Mouse (Mus musculus) G1E (cell line): ENCODE measurements around the gene Hist1h2ac. TPM values are rescaled to one million over a fixed set of nuclear protein-coding genes. Genes with fewer than 3 reads are reported as not detected.

Experiments
- ATAC-seq: 2 replicates; pipeline ENCODE4 v1.8.0; 2016; ENCODE audit warnings: mild to moderate bottlenecking; ENCODE audit not compliant: insufficient number of reproducible peaks, poor library complexity, low FRiP score, severe bottlenecking; ENCODE audit errors: extremely low read depth
- DNase-seq: peaks from one replicate; pipeline ENCODE4 v3.0.0; 2012; ENCODE audit warnings: low spot score
- H3K27me3 ChIP-seq: 2 replicates; pipeline ENCODE4 v1.6.1; 2012; ENCODE audit warnings: mild to moderate bottlenecking, low read length, inconsistent platforms; ENCODE audit not compliant: insufficient read depth
- H3K36me3 ChIP-seq: replicated peaks from 2 replicates; pipeline ENCODE3; 2012; ENCODE audit warnings: mild to moderate bottlenecking, inconsistent platforms
- H3K4me1 ChIP-seq: 2 replicates; pipeline ENCODE4 v1.6.1; 2012; ENCODE audit warnings: low read depth, low read length, inconsistent platforms, mixed read lengths; ENCODE audit not compliant: insufficient read depth
- H3K4me3 ChIP-seq: 2 replicates; pipeline ENCODE4 v1.5.1; 2012; ENCODE audit warnings: low read depth, mild to moderate bottlenecking, inconsistent platforms, low read length, moderate library complexity, mixed read lengths
- H3K9me3 ChIP-seq: replicated peaks from 2 replicates; pipeline ENCODE4 v1.6.1; 2012; ENCODE audit warnings: inconsistent platforms
- CTCF ChIP-seq: IDR thresholded peaks from 2 replicates; pipeline ENCODE4 v1.5.1; 2012; ENCODE audit warnings: low read depth, low read length, inconsistent platforms, mixed read lengths
- GATA1 ChIP-seq: IDR thresholded peaks from 2 replicates; pipeline ENCODE4 v1.6.1; 2012; ENCODE audit warnings: borderline replicate concordance, low read length, inconsistent platforms, mixed read lengths
- GATA2 ChIP-seq: IDR thresholded peaks from 2 replicates; pipeline ENCODE4 v1.6.1; 2012; ENCODE audit warnings: low read depth, low read length, inconsistent platforms, borderline replicate concordance
- POLR2AphosphoS5 ChIP-seq: IDR thresholded peaks from 2 replicates; pipeline ENCODE4 v1.6.1; 2012; ENCODE audit warnings: low read depth, low read length, inconsistent platforms; ENCODE audit not compliant: insufficient replicate concordance
- TAL1 ChIP-seq: conservative IDR thresholded peaks from 2 replicates; pipeline ENCODE4 v1.6.1; 2012; ENCODE audit warnings: low read depth, low read length, inconsistent platforms, mixed read lengths
- polyA plus RNA-seq: library from polyadenylated mRNA; stranded (reverse); fragments of >175 nt; gene quantifications from 2 replicates; pipeline ENCODE4 v1.2.3, GENCODE M21; 2012
- total RNA-seq, 2 experiments: library from RNA; stranded (forward) in 1 of 2; stranded (reverse) in 1 of 2; fragments of 200-1000 nt in 1 of 2; fragments of >200 nt in 1 of 2; fragmentation: Nextera tagmentation in 1 of 2; gene quantifications; 2 replicates each; pipeline ENCODE4 v1.2.3; 2014 to 2017

Gene Hist1h2ac
- total and polyA plus RNA-seq, 3 experiments = 1.1 to 54.4 (median 6.4) TPM

- H3K4me3 ChIP-seq = no peak within 1 kb of the TSS; the same call in 1 of the 2 replicates
- H3K36me3 ChIP-seq = peaks cover 2% of the 10 kb centered on the region
- H3K27me3 ChIP-seq = no peaks in the 10 kb centered on the region
- TF ChIP-seq CTCF = no peak
- no peaks in the 10 kb centered on the region for H3K9me3 ChIP-seq
- peaks cover 24% of the 10 kb centered on the region for H3K4me1 ChIP-seq
- no peak for ATAC-seq
- DNase-seq = no peak
Measured at GRCm38 (mm10) chr13:23695514-23695913, 11.8 kb upstream of the Hist1h2ac start, which contains the start of gene Hist1h1t. Gene Hist1h1t (plus strand): TSS chr13:23695814.

GRCm38 (mm10) chr13:23694956-23695355 is 11.2 kb upstream of the Hist1h2ac start:
- DNase-seq (no peak), ATAC-seq (no peak)
- Histone ChIP-seq H3K4me3 (no peak overlapping the region), H3K27me3 (no peaks in the 10 kb centered on the region), H3K4me1 (peaks cover 26% of the 10 kb centered on the region), H3K36me3 (peaks cover 3% of the 10 kb centered on the region), H3K9me3 (no peaks in the 10 kb centered on the region)
- TF ChIP-seq CTCF = no peak
- no peak for TF ChIP-seq TAL1
- TF ChIP-seq GATA2 = no peak
- no peak for TF ChIP-seq GATA1
- no peak for TF ChIP-seq POLR2AphosphoS5

GRCm38 (mm10) chr13:23693856-23694440 is 10.2 kb upstream of the Hist1h2ac start:
- Histone ChIP-seq H3K4me3 (no peak overlapping the region), H3K36me3 (peaks cover 3% of the 10 kb centered on the region), H3K9me3 (no peaks in the 10 kb centered on the region), H3K4me1 (peaks cover 29% of the 10 kb centered on the region), H3K27me3 (no peaks in the 10 kb centered on the region)
- ATAC-seq = no peak
- TF ChIP-seq GATA2 = no peak
- no peak for TF ChIP-seq POLR2AphosphoS5
- no peak for DNase-seq

- ATAC-seq (no peak), DNase-seq (no peak)
- no peaks in the 10 kb centered on the region for H3K27me3 ChIP-seq
- peaks cover 3% of the 10 kb centered on the region for H3K36me3 ChIP-seq
- no peak overlapping the region for H3K4me3 ChIP-seq
- H3K4me1 ChIP-seq = peaks cover 29% of the 10 kb centered on the region
- TF ChIP-seq TAL1 = 0 out of 2 replicates have a peak, but pooled peaks have one; percentile 10
- TF ChIP-seq POLR2AphosphoS5 = no peak
- no peak for TF ChIP-seq GATA2
- TF ChIP-seq GATA1 = no peak
- no peak for TF ChIP-seq CTCF
- no peaks in the 10 kb centered on the region for H3K9me3 ChIP-seq
Measured at GRCm38 (mm10) chr13:23689459-23689858, 5.7 kb upstream of the Hist1h2ac start.

GRCm38 (mm10) chr13:23688956-23689355 is 5.2 kb upstream of the Hist1h2ac start:
- TF ChIP-seq CTCF (no peak), GATA1 (no peak), TAL1 (no peak), GATA2 (no peak)
- Histone ChIP-seq H3K4me1 (peaks cover 29% of the 10 kb centered on the region), H3K9me3 (no peaks in the 10 kb centered on the region), H3K36me3 (peaks cover 3% of the 10 kb centered on the region), H3K27me3 (no peaks in the 10 kb centered on the region), H3K4me3 (no peak overlapping the region)
- ATAC-seq (no peak), DNase-seq (no peak)

- Histone ChIP-seq H3K36me3 (peaks cover 3% of the 10 kb centered on the region), H3K4me1 (peaks cover 29% of the 10 kb centered on the region), H3K4me3 (no peak overlapping the region), H3K27me3 (no peaks in the 10 kb centered on the region), H3K9me3 (no peaks in the 10 kb centered on the region)
- DNase-seq (no peak), ATAC-seq (no peak)
- TF ChIP-seq POLR2AphosphoS5 (no peak), TAL1 (no peak), GATA2 (no peak), CTCF (no peak), GATA1 (no peak)
Measured at GRCm38 (mm10) chr13:23687907-23688306, 4.2 kb upstream of the Hist1h2ac start.

- no peaks in the 10 kb centered on the region for H3K27me3 ChIP-seq
- no peak overlapping the region for H3K4me3 ChIP-seq
- no peak for TF ChIP-seq GATA1
- TF ChIP-seq POLR2AphosphoS5 = no peak
- no peak for TF ChIP-seq CTCF
- no peak for TF ChIP-seq GATA2
- no peak for TF ChIP-seq TAL1
Measured at GRCm38 (mm10) chr13:23687181-23687580, 3.4 kb upstream of the Hist1h2ac start.

More at GRCm38 (mm10) chr13:23687181-23687580, 3.4 kb upstream of the Hist1h2ac start:
- Histone ChIP-seq H3K4me1 (peaks cover 35% of the 10 kb centered on the region), H3K9me3 (no peaks in the 10 kb centered on the region), H3K36me3 (peaks cover 3% of the 10 kb centered on the region)
- no peak for ATAC-seq
- no peak for DNase-seq
